Mouse (Mus musculus) CH12.LX (cell line): ENCODE results near the gene Lypd3. TPM values are rescaled to one million over a fixed set of nuclear protein-coding genes. Genes with fewer than 3 reads are reported as not detected.

Source experiments
- DNase-seq: peaks from one replicate; pipeline ENCODE4 v3.0.0-alpha.2; 2013; ENCODE audit errors: extremely low read depth
- H3K27ac ChIP-seq: 2 replicates; pipeline ENCODE4 v1.5.1; 2012; ENCODE audit warnings: low read depth, mild to moderate bottlenecking, control low read depth, moderate library complexity; ENCODE audit not compliant: insufficient read depth
- H3K27me3 ChIP-seq: replicated peaks from 2 replicates; pipeline ENCODE3; 2012; ENCODE audit warnings: inconsistent platforms
- H3K36me3 ChIP-seq, 2 experiments: replicated peaks in 1 of 2; 2 replicates each; pipeline versions ENCODE3 to v1.6.1; 2012; ENCODE audit warnings: inconsistent platforms in 1 of 2, low read length in 1 of 2, mild to moderate bottlenecking in 1 of 2, mixed read lengths in 1 of 2, moderate library complexity in 1 of 2; ENCODE audit not compliant: control insufficient read depth in 1 of 2, insufficient read depth in 1 of 2
- H3K4me1 ChIP-seq, 2 experiments: 2 replicates each; pipeline ENCODE4 v1.6.1; 2012; ENCODE audit warnings: inconsistent platforms in 1 of 2, moderate library complexity in 1 of 2; ENCODE audit not compliant: insufficient read depth in 2 of 2, control insufficient read depth in 1 of 2
- H3K4me2 ChIP-seq: 2 replicates; pipeline ENCODE4 v1.6.1; 2012; ENCODE audit warnings: low read depth, mild to moderate bottlenecking, control low read depth; ENCODE audit not compliant: poor library complexity, insufficient read depth, severe bottlenecking
- H3K4me3 ChIP-seq, 3 experiments: fragments of 150-350 bp in 1 of 3; sonication (generic) in 1 of 3; replicated peaks in 1 of 3; 2 replicates each; pipeline versions ENCODE3 to v1.5.1; 2011 to 2012; ENCODE audit warnings: low read depth in 2 of 3, low read length in 2 of 3, mild to moderate bottlenecking in 2 of 3, moderate library complexity in 2 of 3, control low read depth in 1 of 3, improper control_type of control experiment in 1 of 3, inconsistent platforms in 1 of 3, mixed read lengths in 1 of 3; ENCODE audit not compliant: poor library complexity in 1 of 3
- H3K79me2 ChIP-seq: replicated peaks from 2 replicates; pipeline ENCODE4 v1.6.1; 2012; ENCODE audit warnings: mild to moderate bottlenecking, moderate library complexity; ENCODE audit not compliant: control insufficient read depth, poor library complexity, insufficient read depth, severe bottlenecking; ENCODE audit errors: extremely low read depth
- H3K9ac ChIP-seq: 2 replicates; pipeline ENCODE4 v1.6.1; 2012; ENCODE audit warnings: low read depth, mild to moderate bottlenecking, control low read depth, moderate library complexity; ENCODE audit not compliant: insufficient read depth
- H3K9me3 ChIP-seq: replicated peaks from 2 replicates; pipeline ENCODE3; 2012; ENCODE audit warnings: low read length, inconsistent platforms, mixed read lengths
- BHLHE40 ChIP-seq: IDR thresholded peaks from 2 replicates; pipeline ENCODE4 v1.6.1; 2011; ENCODE audit warnings: mild to moderate bottlenecking, low read depth, low read length, improper control_type of control experiment
- E2F4 ChIP-seq: IDR thresholded peaks from 2 replicates; pipeline ENCODE4 v1.6.1; 2011; ENCODE audit warnings: low read depth, low read length, improper control_type of control experiment; ENCODE audit not compliant: insufficient replicate concordance
- ELF1 ChIP-seq: IDR thresholded peaks from 2 replicates; pipeline ENCODE4 v1.6.1; 2014; ENCODE audit warnings: low read depth, mild to moderate bottlenecking, inconsistent platforms, low read length, improper control_type of control experiment
- HCFC1 ChIP-seq: IDR thresholded peaks from 2 replicates; pipeline ENCODE4 v1.6.1; 2012; ENCODE audit warnings: low read depth, mild to moderate bottlenecking, inconsistent platforms, low read length, improper control_type of control experiment
- IRF4 ChIP-seq: IDR thresholded peaks from 2 replicates; pipeline ENCODE4 v1.6.1; 2014; ENCODE audit warnings: low read depth, mild to moderate bottlenecking, inconsistent platforms, low read length, improper control_type of control experiment
- JUND ChIP-seq: conservative IDR thresholded peaks from 2 replicates; pipeline ENCODE4 v1.6.1; 2011; ENCODE audit warnings: low read depth, low read length, improper control_type of control experiment
- KAT2A ChIP-seq: IDR thresholded peaks from 2 replicates; pipeline ENCODE4 v1.6.1; 2012; ENCODE audit warnings: low read length, improper control_type of control experiment, inconsistent platforms; ENCODE audit not compliant: insufficient replicate concordance
- MXI1 ChIP-seq: IDR thresholded peaks from 2 replicates; pipeline ENCODE4 v1.6.1; 2011; ENCODE audit warnings: mild to moderate bottlenecking, low read depth, low read length, improper control_type of control experiment
- MYC ChIP-seq: IDR thresholded peaks from 2 replicates; pipeline ENCODE4 v1.6.1; 2011; ENCODE audit warnings: low read depth, mild to moderate bottlenecking, improper control_type of control experiment, low read length
- PAX5 ChIP-seq: IDR thresholded peaks from 2 replicates; pipeline ENCODE4 v1.6.1; 2012; ENCODE audit warnings: low read length, inconsistent platforms, mixed read lengths
- POLR2AphosphoS2 ChIP-seq: IDR thresholded peaks from 2 replicates; pipeline ENCODE4 v1.6.1; 2011; ENCODE audit warnings: low read depth, low read length, improper control_type of control experiment
- TCF12 ChIP-seq: IDR thresholded peaks from 2 replicates; pipeline ENCODE4 v1.6.1; 2014; ENCODE audit warnings: low read depth, mild to moderate bottlenecking, inconsistent platforms, low read length, improper control_type of control experiment
- UBTF ChIP-seq: IDR thresholded peaks from 2 replicates; pipeline ENCODE4 v1.6.1; 2012; ENCODE audit warnings: low read depth, mild to moderate bottlenecking, inconsistent platforms, low read length, improper control_type of control experiment, moderate library complexity
- USF2 ChIP-seq: conservative IDR thresholded peaks from 2 replicates; pipeline ENCODE4 v1.6.1; 2011; ENCODE audit warnings: low read depth, low read length, improper control_type of control experiment
- ZMIZ1 ChIP-seq: IDR thresholded peaks from 2 replicates; pipeline ENCODE4 v1.6.1; 2012; ENCODE audit warnings: low read depth, mild to moderate bottlenecking, inconsistent platforms, low read length, improper control_type of control experiment
- ZNF384 ChIP-seq: IDR thresholded peaks from 2 replicates; pipeline ENCODE4 v1.6.1; 2012; ENCODE audit warnings: low read depth, low read length, improper control_type of control experiment, inconsistent platforms
- dilution Hi-C: fragments of 300-500 bp; cut with MboI; formaldehyde crosslinking; loops from 2 replicates; pipeline ENCODE4 v1.14.3; 2020; ENCODE audit warnings: low sequenced_read_pairs; ENCODE audit not compliant: extremely low pct_unique_long_range_greater_than_20kb, extremely low pct_ligation_motif_present
- in situ Hi-C: fragments of 300-500 bp; cut with MboI; formaldehyde crosslinking; loops from 3 replicates; pipeline ENCODE4 v1.14.3; 2019; ENCODE audit warnings: low sequenced_read_pairs, low pct_ligation_motif_present, low pct_unique_long_range_greater_than_20kb, mixed read lengths
- polyA plus RNA-seq: library from polyadenylated mRNA; unstranded; fragments of >175 nt; gene quantifications from 2 replicates; pipeline ENCODE4 v1.2.1, GENCODE M21; 2012; ENCODE audit warnings: low read depth; ENCODE audit not compliant: insufficient read length
- total RNA-seq, 2 experiments: library from RNA; depleted of rRNA; stranded (reverse); fragments of 300-350 nt in 1 of 2; fragments of >200 nt in 1 of 2; gene quantifications; 2 replicates each; pipeline ENCODE4 v1.2.3; 2012 to 2014

Gene Lypd3
- total and polyA plus RNA-seq, 3 experiments = not detected

- H3K9me3 ChIP-seq = no peaks in the 10 kb centered on the region
- no peak overlapping the region for H3K27ac ChIP-seq
- peak overlapping the region; percentile 68 for H3K9ac ChIP-seq
- no peak for TF ChIP-seq MXI1
- TF ChIP-seq KAT2A = no peak
- no peak for TF ChIP-seq ZNF384
- no peak for TF ChIP-seq TCF12
- TF ChIP-seq UBTF = no peak
- no peak for TF ChIP-seq USF2
- no peak for TF ChIP-seq E2F4
- no peak for TF ChIP-seq MYC
- no peak for TF ChIP-seq IRF4
- no peak for TF ChIP-seq PAX5
- no peak for TF ChIP-seq POLR2AphosphoS2
- no peak for TF ChIP-seq ELF1
- TF ChIP-seq, all 38 proteins: peak for 0
- DNase-seq = no peak
- H3K4me2 ChIP-seq = peak overlapping the region; percentile 98
- in situ Hi-C loops = no loop called here
- peaks cover 7 to 32% of the 10 kb centered on the region in 2 experiments for H3K4me1 ChIP-seq
- H3K4me3 ChIP-seq = peak overlapping the region; percentile 67 to 72 (median 71)
- dilution Hi-C loops = no loop called here
- peaks cover 0 to 30% of the 10 kb centered on the region in 2 experiments for H3K36me3 ChIP-seq
- H3K27me3 ChIP-seq = no peaks in the 10 kb centered on the region
- no peaks in the 10 kb centered on the region for H3K79me2 ChIP-seq
These were observed 24.6 kb upstream of the Lypd3 start for GRCm38 (mm10) chr7:24611709-24612108.

- Histone ChIP-seq H3K4me2 (no peak overlapping the region), H3K9ac (no peak overlapping the region), H3K27me3 (no peaks in the 10 kb centered on the region), H3K27ac (no peak overlapping the region), H3K36me3 (peaks cover 0 to 29% of the 10 kb centered on the region in 2 experiments), H3K9me3 (no peaks in the 10 kb centered on the region), H3K4me3 (no peak overlapping the region), H3K79me2 (no peaks in the 10 kb centered on the region), H3K4me1 (peaks cover 5 to 27% of the 10 kb centered on the region in 2 experiments)
- no peak for DNase-seq
- dilution Hi-C loops = no loop called here
- no peak for TF ChIP-seq ZMIZ1
- no peak for TF ChIP-seq E2F4
- no peak for TF ChIP-seq BHLHE40
- TF ChIP-seq MYC = no peak
- TF ChIP-seq HCFC1 = no peak
- no peak for TF ChIP-seq JUND
- in situ Hi-C loops = no loop called here
These were observed 23.9 kb upstream of the Lypd3 start for GRCm38 (mm10) chr7:24612308-24612910.
